Mouse (Mus musculus) hindbrain, embryonic 14.5 days (tissue): ENCODE measurements around the gene Tmem102. TPM values are rescaled to one million over a fixed set of nuclear protein-coding genes. Genes with fewer than 3 reads are reported as not detected.

ENCODE experiments used
- ATAC-seq: fragments of 200-750 bp; cut with Nextera tagmentation; 2 replicates; pipeline ENCODE4 v1.8.0; 2017; ENCODE audit warnings: moderate number of reproducible peaks, mild to moderate bottlenecking, moderate TSS enrichment, moderate library complexity; ENCODE audit not compliant: low FRiP score
- DNase-seq: peaks from one replicate; pipeline ENCODE4 v3.0.0-alpha.2; 2015; ENCODE audit warnings: low spot score
- H3K27ac ChIP-seq: fragments of 300-500 bp; sonication (generic); 2 replicates; pipeline ENCODE4 v1.5.1; 2014; ENCODE audit warnings: mild to moderate bottlenecking, moderate library complexity
- H3K27me3 ChIP-seq: fragments of 300-500 bp; sonication (generic); 2 replicates; pipeline ENCODE4 v1.6.1; 2014; ENCODE audit warnings: mild to moderate bottlenecking, low read length, mixed read lengths; ENCODE audit not compliant: control insufficient read depth, insufficient read depth
- H3K36me3 ChIP-seq: fragments of 300-500 bp; sonication (generic); replicated peaks from 2 replicates; pipeline ENCODE4 v1.6.1; 2014; ENCODE audit not compliant: control insufficient read depth, insufficient read depth
- H3K4me1 ChIP-seq: fragments of 300-500 bp; sonication (generic); replicated peaks from 2 replicates; pipeline ENCODE4 v1.6.1; 2014; ENCODE audit warnings: antibody characterized with exemption, low read length, mixed read lengths; ENCODE audit not compliant: control insufficient read depth, insufficient read depth
- H3K4me2 ChIP-seq: fragments of 300-500 bp; sonication (generic); replicated peaks from 2 replicates; pipeline ENCODE4 v1.6.1; 2014; ENCODE audit warnings: mild to moderate bottlenecking, moderate library complexity
- H3K4me3 ChIP-seq: fragments of 300-500 bp; sonication (generic); replicated peaks from 2 replicates; pipeline ENCODE4 v1.5.1; 2014; ENCODE audit warnings: mild to moderate bottlenecking, low read length
- H3K9ac ChIP-seq: fragments of 300-500 bp; sonication (generic); 2 replicates; pipeline ENCODE4 v1.6.1; 2014
- H3K9me3 ChIP-seq: fragments of 300-500 bp; sonication (generic); 2 replicates; pipeline ENCODE4 v1.6.1; 2016; ENCODE audit warnings: low read length; ENCODE audit not compliant: control insufficient read depth
- WGBS: fragments of 180-500 bp; shearing (Covaris S2); extraction: QIAGEN DNeasy Blood & Tissue Kit; methylation state at CpG from one replicate; pipeline ENCODE4 v1.1.7; 2014; 5-methylcytosine and 5-hydroxymethylcytosine counted together
- polyA plus RNA-seq: library from polyadenylated mRNA; unstranded; fragments of >200 nt; fragmentation: Nextera tagmentation; extraction: Ambion mirVana; gene quantifications from 2 replicates; pipeline ENCODE4 v1.2.1, GENCODE M21; 2014

Tmem102 gene
- polyA plus RNA-seq, 1 experiment from 2014 or later: 1.9 TPM

DNA sequence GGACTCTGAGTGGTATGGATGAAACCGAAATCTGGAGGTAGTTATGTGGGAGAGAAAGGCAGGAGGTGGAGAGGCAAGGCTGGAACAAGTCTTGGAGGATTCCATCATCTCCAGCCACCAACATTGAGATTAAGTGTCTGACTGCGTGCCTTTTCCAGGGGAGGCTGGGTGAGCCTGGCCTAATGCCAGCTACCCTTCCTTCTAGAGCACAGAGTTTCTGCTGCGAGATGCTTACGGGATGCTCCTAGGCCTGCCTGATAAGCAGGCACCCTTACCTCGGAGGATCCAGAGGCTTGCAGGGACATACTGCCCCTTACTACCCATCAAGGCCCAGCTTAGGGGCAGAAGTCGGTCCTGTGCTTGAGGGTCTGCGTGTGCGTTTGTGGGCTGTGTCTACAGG lies 28.1 kb upstream of the Tmem102 start:
- Histone ChIP-seq H3K27me3 (no peaks in the 10 kb centered on the region), H3K4me1 (peaks cover 26% of the 10 kb centered on the region), H3K4me2 (peak overlapping the region; percentile 99), H3K4me3 (peak overlapping the region; percentile 95), H3K9ac (peak overlapping the region; percentile 98), H3K27ac (no peak overlapping the region), H3K9me3 (no peaks in the 10 kb centered on the region), H3K36me3 (peaks cover 49% of the 10 kb centered on the region)
- 45% methylated on average over 8 of the region's 8 CpGs for WGBS
- no peak for DNase-seq
- ATAC-seq: no peak

DNA sequence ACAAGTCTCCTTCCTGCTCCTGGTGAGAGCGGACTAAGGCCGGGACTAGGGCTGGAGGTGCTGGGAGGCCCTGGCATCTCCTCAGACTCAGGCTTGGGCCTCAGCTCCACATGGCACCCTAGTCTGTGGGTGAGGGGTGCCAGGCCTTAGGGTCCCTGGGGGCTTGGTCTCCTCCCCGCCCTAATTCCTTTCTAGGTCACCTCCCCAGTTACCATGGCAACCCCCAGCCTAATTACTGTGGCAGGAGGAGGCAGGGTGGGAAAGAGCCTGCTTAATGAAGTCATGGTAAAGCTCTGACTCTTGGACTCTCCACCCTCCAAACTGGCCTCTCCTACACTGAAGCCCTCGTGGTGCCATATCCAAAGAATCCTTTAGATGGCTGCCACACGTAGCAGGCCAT lies 23.4 kb upstream of the Tmem102 start:
- H3K9ac ChIP-seq: no peak overlapping the region
- H3K4me2 ChIP-seq: no peak overlapping the region
- WGBS: 55% methylated on average over 5 of the region's 5 CpGs
- H3K9me3 ChIP-seq: no peaks in the 10 kb centered on the region
- no peaks in the 10 kb centered on the region for H3K27me3 ChIP-seq
- H3K4me1 ChIP-seq: peaks cover 3% of the 10 kb centered on the region
- H3K4me3 ChIP-seq: no peak overlapping the region
- no peak overlapping the region for H3K27ac ChIP-seq
- DNase-seq (no peak), ATAC-seq (no peak)
- peaks cover 95% of the 10 kb centered on the region for H3K36me3 ChIP-seq

GRCm38 (mm10) chr11:69823456-69823855 lies 18.0 kb upstream of the Tmem102 start:
- no peaks in the 10 kb centered on the region for H3K9me3 ChIP-seq
- no peaks in the 10 kb centered on the region for H3K27me3 ChIP-seq
- no peak for ATAC-seq
- peaks cover 49% of the 10 kb centered on the region for H3K36me3 ChIP-seq
- H3K4me3 ChIP-seq: no peak overlapping the region
- no peaks in the 10 kb centered on the region for H3K4me1 ChIP-seq
- no peak for DNase-seq
- 69% methylated on average over 2 of the region's 2 CpGs for WGBS
- no peak overlapping the region for H3K4me2 ChIP-seq
- no peak overlapping the region for H3K9ac ChIP-seq
- H3K27ac ChIP-seq: no peak overlapping the region

GRCm38 (mm10) chr11:69822080-69822479 lies 16.7 kb upstream of the Tmem102 start, which contains the start of gene Spem1:
TSS of gene Spem1 (minus strand) at chr11:69822180.
- Histone ChIP-seq H3K36me3 (peaks cover 36% of the 10 kb centered on the region), H3K9ac (no peak within 1 kb of the TSS), H3K9me3 (no peaks in the 10 kb centered on the region), H3K27me3 (no peaks in the 10 kb centered on the region), H3K4me1 (no peaks in the 10 kb centered on the region), H3K4me3 (no peak within 1 kb of the TSS), H3K4me2 (no peak within 1 kb of the TSS), H3K27ac (no peak within 1 kb of the TSS)
- DNase-seq (no peak), ATAC-seq (no peak)
- WGBS: 84% methylated on average over 3 of the region's 3 CpGs

DNA sequence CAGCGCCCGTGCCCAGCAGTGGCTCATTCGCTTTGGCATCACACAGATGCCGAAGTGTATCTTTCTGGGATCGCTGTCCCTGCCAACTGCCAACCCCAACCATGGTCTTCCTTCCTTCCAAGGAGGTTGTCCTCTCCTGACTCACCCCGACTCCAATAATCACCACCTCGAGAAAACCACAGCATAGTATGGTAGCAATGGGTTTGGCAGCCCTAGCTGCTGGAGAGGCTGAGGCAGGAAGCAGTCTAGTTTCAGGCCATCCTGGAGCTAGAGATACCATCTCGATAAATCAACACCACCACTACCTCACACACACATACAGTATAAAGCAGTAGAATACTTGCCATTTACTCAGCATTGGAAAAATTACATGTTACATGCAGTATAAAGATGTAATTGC lies 13.4 kb upstream of the Tmem102 start:
- DNase-seq (no peak), ATAC-seq (no peak)

DNA sequence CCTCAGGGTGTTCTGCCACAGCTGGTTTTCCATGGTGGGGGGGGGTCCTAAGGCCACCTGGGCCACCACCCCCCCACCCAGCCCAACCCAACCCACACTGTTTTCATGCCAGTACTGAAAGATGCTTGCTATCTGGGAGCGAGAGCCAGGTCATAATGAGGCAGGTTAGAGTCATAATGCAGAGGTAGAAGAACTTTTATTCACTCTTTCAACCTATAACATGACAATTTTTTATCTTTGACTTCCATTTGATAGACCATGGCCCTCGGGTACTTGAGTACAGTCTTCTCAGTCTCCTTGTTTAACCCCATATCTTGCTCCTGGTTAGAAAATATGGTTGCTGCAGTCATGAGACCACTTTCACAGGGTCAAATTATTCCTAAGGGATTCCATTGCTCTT lies 12.9 kb upstream of the Tmem102 start, which contains the start of gene Spem2:
Gene Spem2, minus strand, starts transcription at position 101 of the 400 bp plus-strand sequence.
- H3K27me3 ChIP-seq: no peaks in the 10 kb centered on the region
- DNase-seq: no peak
- H3K4me2 ChIP-seq: no peak within 1 kb of the TSS
- no peak within 1 kb of the TSS for H3K4me3 ChIP-seq
- no peaks in the 10 kb centered on the region for H3K36me3 ChIP-seq
- no peak for ATAC-seq
- no peak within 1 kb of the TSS for H3K27ac ChIP-seq
- H3K4me1 ChIP-seq: no peaks in the 10 kb centered on the region
- H3K9me3 ChIP-seq: no peaks in the 10 kb centered on the region
- 85% methylated on average over 2 of the region's 2 CpGs for WGBS
- no peak within 1 kb of the TSS for H3K9ac ChIP-seq

More for the DNA sequence above, 13.4 kb upstream of the Tmem102 start:
- H3K9me3 ChIP-seq: no peaks in the 10 kb centered on the region
- no peak overlapping the region for H3K9ac ChIP-seq
- no peak overlapping the region for H3K4me3 ChIP-seq
- no peaks in the 10 kb centered on the region for H3K27me3 ChIP-seq
- WGBS: 93% methylated on average over 8 of the region's 8 CpGs
- H3K4me1 ChIP-seq: no peaks in the 10 kb centered on the region
- H3K4me2 ChIP-seq: no peak overlapping the region
- H3K36me3 ChIP-seq: peaks cover 4% of the 10 kb centered on the region
- no peak overlapping the region for H3K27ac ChIP-seq

- Histone ChIP-seq H3K27me3 (no peaks in the 10 kb centered on the region), H3K4me2 (no peak overlapping the region), H3K36me3 (no peaks in the 10 kb centered on the region), H3K9ac (no peak overlapping the region), H3K4me3 (no peak overlapping the region), H3K4me1 (no peaks in the 10 kb centered on the region), H3K27ac (no peak overlapping the region), H3K9me3 (no peaks in the 10 kb centered on the region)
- ATAC-seq: no peak
- 93% methylated on average over 12 of the region's 12 CpGs for WGBS
- DNase-seq: no peak
These were observed 11.1 kb upstream of the Tmem102 start for GRCm38 (mm10) chr11:69816520-69816919.

DNA sequence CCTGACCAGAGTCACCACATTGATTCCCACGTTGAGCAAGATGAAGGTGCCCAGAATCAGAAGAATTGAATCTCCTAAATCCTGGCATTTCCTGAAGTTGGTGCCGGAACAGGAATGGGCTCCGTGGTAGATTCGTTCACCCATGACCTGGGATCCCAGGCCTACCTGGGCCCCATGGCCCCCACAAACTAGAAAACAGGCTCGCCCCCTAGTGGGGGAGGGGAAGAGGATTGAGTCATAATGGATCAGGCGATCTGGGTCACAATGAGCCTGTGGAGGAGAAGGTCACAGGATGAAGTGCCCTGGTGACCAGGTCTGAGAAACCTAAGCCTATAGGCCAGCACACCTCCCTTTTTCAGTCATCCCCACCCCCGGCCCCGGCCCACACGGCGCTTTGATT lies 9.7 kb upstream of the Tmem102 start, which contains the start of gene Gm39566:
Gene Gm39566, minus strand, starts transcription at position 144 of the 400 bp plus-strand sequence.
- WGBS: 67% methylated on average over 10 of the region's 10 CpGs
- no peaks in the 10 kb centered on the region for H3K27me3 ChIP-seq
- no peaks in the 10 kb centered on the region for H3K4me1 ChIP-seq
- ATAC-seq (no peak), DNase-seq (no peak)
- no peak within 1 kb of the TSS for H3K27ac ChIP-seq
- no peaks in the 10 kb centered on the region for H3K9me3 ChIP-seq
- no peak within 1 kb of the TSS for H3K4me3 ChIP-seq
- H3K9ac ChIP-seq: no peak within 1 kb of the TSS
- H3K36me3 ChIP-seq: no peaks in the 10 kb centered on the region
- H3K4me2 ChIP-seq: no peak within 1 kb of the TSS

- no peaks in the 10 kb centered on the region for H3K36me3 ChIP-seq
- no peak overlapping the region for H3K4me2 ChIP-seq
- H3K9ac ChIP-seq: no peak overlapping the region
- H3K27ac ChIP-seq: no peak overlapping the region
- H3K4me1 ChIP-seq: no peaks in the 10 kb centered on the region
- peaks cover 11% of the 10 kb centered on the region for H3K27me3 ChIP-seq
- H3K4me3 ChIP-seq: no peak overlapping the region
- no peaks in the 10 kb centered on the region for H3K9me3 ChIP-seq
- ATAC-seq (no peak), DNase-seq (no peak)
These were observed 4.9 kb upstream of the Tmem102 start for GRCm38 (mm10) chr11:69810280-69810679.

DNA sequence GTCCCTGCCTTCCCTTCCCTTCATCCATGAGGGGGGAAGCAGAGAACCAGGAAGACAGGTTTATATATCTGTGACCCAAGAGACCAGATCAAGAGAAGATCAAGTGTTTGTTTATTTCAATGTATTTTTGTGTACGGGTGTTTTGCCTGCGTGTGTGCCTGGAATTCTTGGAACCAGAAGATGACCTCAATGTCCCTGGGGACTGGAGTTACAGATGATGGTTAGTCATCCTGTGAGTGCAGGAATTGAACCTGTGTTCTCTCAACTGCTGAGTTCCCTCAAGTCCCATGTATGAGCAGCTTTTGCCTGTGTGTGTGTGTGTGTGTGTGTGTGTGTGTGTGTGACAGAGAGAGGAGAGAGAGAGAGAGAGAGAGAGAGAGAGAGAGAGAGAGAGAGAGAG lies 2.2 kb upstream of the Tmem102 start:
- DNase-seq (no peak), ATAC-seq (no peak)
- Histone ChIP-seq H3K27me3 (peaks cover 21% of the 10 kb centered on the region), H3K9me3 (no peaks in the 10 kb centered on the region), H3K36me3 (no peaks in the 10 kb centered on the region), H3K4me3 (no peak overlapping the region), H3K27ac (no peak overlapping the region), H3K4me2 (no peak overlapping the region), H3K9ac (no peak overlapping the region), H3K4me1 (peaks cover 16% of the 10 kb centered on the region)
- WGBS: 79% methylated on average over 2 of the region's 2 CpGs
